8 mouse cellular contexts compared by ENCODE assay signal in the genomic region with DNA sequence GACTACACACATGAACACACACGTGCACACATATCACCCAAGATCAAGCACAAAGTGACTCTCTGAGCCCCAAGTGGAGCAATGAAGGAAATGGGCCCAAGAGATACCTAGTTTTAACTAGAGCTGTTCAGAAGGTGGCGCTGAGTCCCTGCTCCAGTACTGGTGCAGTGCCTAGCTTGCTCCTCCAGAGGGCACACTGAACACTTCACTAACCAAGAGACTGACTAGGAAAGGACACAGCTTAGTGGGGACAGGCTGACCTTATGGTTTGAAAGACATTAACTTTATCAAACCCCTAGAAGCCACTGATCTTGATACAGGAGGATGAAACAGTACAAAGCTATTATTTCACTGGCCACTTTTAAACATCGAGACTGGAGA.
DNase-seq lines count a peak whose midpoint lies in the region; ATAC-seq and TF ChIP-seq lines count a peak whose summit lies in the region.

No protein-coding gene starts in this region.

- H3K4me1 ChIP-seq in cerebellum, adult 2 months (ENCODE audit: control insufficient read depth, insufficient read depth, low read length): no peaks in the 10 kb centered on the region
- H3K4me1 ChIP-seq in hindbrain, embryonic 13.5 days (replicated peaks): peaks cover 10% of the 10 kb centered on the region

- H3K27me3 ChIP-seq in Patski: no peaks in the 10 kb centered on the region
- H3K27me3 ChIP-seq in cerebellum, adult 2 months (ENCODE audit: control insufficient read depth, insufficient read depth, low read length): no peaks in the 10 kb centered on the region
- H3K27me3 ChIP-seq in hindbrain, embryonic 13.5 days: no peaks in the 10 kb centered on the region

- CTCF ChIA-PET in Patski (lab: Charles Lee): interaction anchor here (0.7 to 3.4 kb wide), 34 partner anchors 9 to 326 kb away, joined by 3 to 41 read pairs (median 4); a partner anchor contains a TSS

- H3K9me3 ChIP-seq in hindbrain, embryonic 13.5 days: no peaks in the 10 kb centered on the region

- WGBS in cerebellum, adult 2 months: 37% methylated on average over 3 of the region's 3 CpGs
- WGBS in hindbrain, embryonic 13.5 days: 37% methylated on average over 3 of the region's 3 CpGs

- H3K4me3 ChIP-seq in cerebellum, adult 2 months (replicated peaks; ENCODE audit: insufficient read depth, low read depth, low read length): no peak overlapping the region
- no peak overlapping the region for H3K4me3 ChIP-seq in hindbrain, embryonic 13.5 days

- no peak overlapping the region for H3K27ac ChIP-seq in cerebellum, adult 2 months (ENCODE audit: insufficient read depth, low read length)
- no peak overlapping the region for H3K27ac ChIP-seq in hindbrain, embryonic 13.5 days

- H3K36me3 ChIP-seq in hindbrain, embryonic 13.5 days: peaks cover 2% of the 10 kb centered on the region; the same call in 1 of the 2 replicates

- no peak overlapping the region for H3K9ac ChIP-seq in hindbrain, embryonic 13.5 days

- H3K4me2 ChIP-seq in hindbrain, embryonic 13.5 days: no peak overlapping the region

- TF ChIP-seq CTCF in Patski (IDR thresholded peaks at IDR 0.05): peak; percentile 99
- TF ChIP-seq CTCF in cerebellum, adult 2 months (IDR thresholded peaks at IDR 0.05; ENCODE audit: borderline replicate concordance, insufficient read depth, low read depth, low read length): peak; percentile 100

- in situ Hi-C loops in Patski (cut with MboI; ENCODE audit: low pct_unique_long_range_greater_than_20kb): loop anchor here (5.0 kb wide), 1 partner anchor 101 kb away; no protein-coding TSS in a partner anchor

- peak; percentile 81 for ATAC-seq in Patski
- ATAC-seq in frontal cortex, adult (ENCODE audit: low TSS enrichment): peak; percentile 75
- ATAC-seq in hindbrain, embryonic 13.5 days (ENCODE audit: low FRiP score): peak; percentile 59; the same call in 1 of the 2 replicates

- no peak for TF ChIP-seq POLR2A in cerebellum, adult 2 months (IDR thresholded peaks at IDR 0.05; ENCODE audit: borderline replicate concordance, insufficient read depth, low read length)

- POLR2A ChIA-PET in Patski (lab: Charles Lee): no interaction called here

- DNase-seq in Patski (ENCODE audit: low read depth, low spot score): peak; percentile 53
- DNase-seq in cerebellum, adult 2 months: peak; percentile 84 to 88
- DNase-seq in layer of hippocampus, postnatal 25 days (ENCODE audit: extremely low spot score in 1 of 2, low spot score in 1 of 2): peak; percentile 43 to 67
- peak; percentile 88 for DNase-seq in lung, postnatal 25 days (ENCODE audit: low spot score)
- DNase-seq in retina, postnatal 1 day: peak; percentile 85
- peak; percentile 73 to 78 for DNase-seq in thymus, postnatal 36 days
